Mouse (Mus musculus): ENCODE measurements around the gene Glis3. TPM values are rescaled to one million over a fixed set of nuclear protein-coding genes. Genes with fewer than 3 reads are reported as not detected.

Glis3 gene
- total RNA-seq, 2 experiments from 2014 or later = 4.4 to 7.2 TPM

GRCm38 (mm10) chr19:28299211-28299775 is 380.6 kb downstream of the Glis3 start:
- intact Hi-C loops (cut with DNase I) = no loop called here

GRCm38 (mm10) chr19:28298669-28299068 is 381.2 kb downstream of the Glis3 start:
- intact Hi-C loops (cut with DNase I) = no loop called here
- no peak for DNase-seq (ENCODE audit: low spot score in 2 of 2)

More at GRCm38 (mm10) chr19:28299211-28299775, 380.6 kb downstream of the Glis3 start:
- DNase-seq (ENCODE audit: low spot score in 2 of 2) = no peak

GRCm38 (mm10) chr19:28291596-28291995 is 388.3 kb downstream of the Glis3 start:
- no peak for DNase-seq (ENCODE audit: low spot score in 2 of 2)
- intact Hi-C loops (cut with DNase I) = no loop called here

GRCm38 (mm10) chr19:28289457-28289856 is 390.4 kb downstream of the Glis3 start:
- intact Hi-C loops (cut with DNase I) = no loop called here
- no peak for DNase-seq (ENCODE audit: low spot score in 2 of 2)

GRCm38 (mm10) chr19:28287431-28287830 is 392.4 kb downstream of the Glis3 start:
- no peak for DNase-seq (ENCODE audit: low spot score in 2 of 2)
- intact Hi-C loops (cut with DNase I) = no loop called here

GRCm38 (mm10) chr19:28284098-28284569 is 395.7 kb downstream of the Glis3 start:
- DNase-seq (ENCODE audit: low spot score in 2 of 2) = no peak
- intact Hi-C loops (cut with DNase I) = no loop called here

- intact Hi-C loops (cut with DNase I) = no loop called here
- DNase-seq (ENCODE audit: low spot score in 2 of 2) = no peak
Measured at GRCm38 (mm10) chr19:28283241-28284097, 396.4 kb downstream of the Glis3 start.

- DNase-seq (ENCODE audit: low spot score in 2 of 2) = no peak
- intact Hi-C loops (cut with DNase I) = no loop called here
Measured at GRCm38 (mm10) chr19:28281405-28281804, 398.5 kb downstream of the Glis3 start.

GRCm38 (mm10) chr19:28277104-28277503 is 402.8 kb downstream of the Glis3 start:
- DNase-seq (ENCODE audit: low spot score in 2 of 2) = no peak
- intact Hi-C loops (cut with DNase I) = no loop called here

- intact Hi-C loops (cut with DNase I) = no loop called here
Measured at GRCm38 (mm10) chr19:28274501-28274900, 405.4 kb downstream of the Glis3 start.

GRCm38 (mm10) chr19:28273946-28274345 is 405.9 kb downstream of the Glis3 start:
- intact Hi-C loops (cut with DNase I) = no loop called here
- DNase-seq (ENCODE audit: low spot score in 2 of 2) = no peak

More at GRCm38 (mm10) chr19:28274501-28274900, 405.4 kb downstream of the Glis3 start:
- DNase-seq (ENCODE audit: low spot score in 2 of 2) = no peak

- DNase-seq (ENCODE audit: low spot score in 2 of 2) = no peak
- intact Hi-C loops (cut with DNase I) = loop anchor here (1.0 kb wide), 2 partner anchors 18 to 35 kb away; no protein-coding TSS in a partner anchor
Measured at GRCm38 (mm10) chr19:28266850-28267249, 413.0 kb downstream of the Glis3 start.

- no peak for DNase-seq (ENCODE audit: low spot score in 2 of 2)
- intact Hi-C loops (cut with DNase I) = no loop called here
Measured at GRCm38 (mm10) chr19:28265776-28266175, 414.1 kb downstream of the Glis3 start.

GRCm38 (mm10) chr19:28258907-28259675 is 420.8 kb downstream of the Glis3 start:
- intact Hi-C loops (cut with DNase I) = no loop called here
- no peak for DNase-seq (ENCODE audit: low spot score in 2 of 2)

GRCm38 (mm10) chr19:28258480-28258879 is 421.4 kb downstream of the Glis3 start:
- DNase-seq (ENCODE audit: low spot score in 2 of 2) = no peak

GRCm38 (mm10) chr19:28247345-28247744 is 432.5 kb downstream of the Glis3 start:
- intact Hi-C loops (cut with DNase I) = no loop called here
- DNase-seq (ENCODE audit: low spot score in 2 of 2) = no peak

More at GRCm38 (mm10) chr19:28258480-28258879, 421.4 kb downstream of the Glis3 start:
- intact Hi-C loops (cut with DNase I) = no loop called here

GRCm38 (mm10) chr19:28246186-28246585 is 433.7 kb downstream of the Glis3 start:
- intact Hi-C loops (cut with DNase I) = no loop called here
- no peak for DNase-seq (ENCODE audit: low spot score in 2 of 2)

- intact Hi-C loops (cut with DNase I) = no loop called here
- peak in 1 of 2 experiments; percentile 13 for DNase-seq (ENCODE audit: low spot score in 2 of 2)
Measured at GRCm38 (mm10) chr19:28238073-28238472, 441.8 kb downstream of the Glis3 start.

GRCm38 (mm10) chr19:28237621-28238020 is 442.3 kb downstream of the Glis3 start:
- DNase-seq (ENCODE audit: low spot score in 2 of 2) = no peak
- intact Hi-C loops (cut with DNase I) = no loop called here

GRCm38 (mm10) chr19:28235571-28235970 is 444.3 kb downstream of the Glis3 start:
- DNase-seq (ENCODE audit: low spot score in 2 of 2) = no peak
- intact Hi-C loops (cut with DNase I) = no loop called here
